Mouse (Mus musculus) kidney, adult 2 months (tissue): ENCODE measurements at regions not wholly inside any gene's neighbourhood (a gene's known extent, or its start where the extent isn't known, plus 50 kb on each side); places are given as distances from the start of the nearest gene placed in this dataset.

Source experiments
- CTCF ChIP-seq: fragments of 200-500 bp; conservative IDR thresholded peaks from 2 replicates; pipeline ENCODE4 v1.5.1; 2011; ENCODE audit warnings: low read depth, mild to moderate bottlenecking, control low read depth, low read length, moderate library complexity, mixed read lengths; ENCODE audit not compliant: insufficient read depth, insufficient read length
- POLR2A ChIP-seq: fragments of 200-500 bp; IDR thresholded peaks from one replicate; pipeline ENCODE4 v1.6.1; 2011; ENCODE audit warnings: low read depth, low read length, control low read depth

DNA sequence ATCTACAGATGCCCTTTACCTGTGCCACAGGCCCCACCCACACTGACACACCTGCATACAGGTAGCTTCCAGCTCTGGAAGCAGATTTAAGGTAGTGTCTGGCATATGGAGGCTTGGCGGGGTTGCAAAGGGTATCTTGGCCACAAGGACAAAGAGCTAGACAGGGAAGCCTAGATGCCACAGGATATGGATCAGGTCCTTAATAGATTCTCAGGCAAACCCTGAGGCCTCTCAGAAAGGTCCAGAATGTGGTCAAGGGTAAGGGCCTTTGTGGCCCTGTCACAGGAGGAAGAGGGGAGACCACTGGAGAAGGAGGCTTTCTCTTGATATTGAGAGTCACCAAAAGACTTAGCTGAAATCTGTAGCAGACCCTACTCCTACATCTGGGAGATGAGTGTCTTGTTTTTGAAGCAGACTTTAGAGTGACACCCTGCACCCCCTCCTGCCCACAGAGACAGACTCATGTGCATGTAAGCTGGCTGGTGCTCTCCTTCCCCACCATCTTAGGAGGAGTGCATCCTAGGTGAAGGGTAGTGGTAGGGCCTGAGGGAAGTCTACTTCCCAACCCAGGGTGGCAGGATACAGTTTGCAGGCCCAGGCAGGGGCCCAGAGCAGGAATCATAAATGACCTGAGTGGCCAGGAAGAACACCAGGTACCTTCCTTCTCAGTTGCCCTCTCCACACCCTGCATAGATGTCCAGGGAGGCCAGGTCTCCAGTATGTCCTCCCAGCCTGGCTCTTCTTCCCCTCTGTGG lies 150.8 kb upstream of the Syt13 start:
- TF ChIP-seq POLR2A (no peak), CTCF (no peak)
